Mouse (Mus musculus) embryonic facial prominence, embryonic 15.5 days (tissue): ENCODE results near the gene Slc39a1. TPM values are rescaled to one million over a fixed set of nuclear protein-coding genes. Genes with fewer than 3 reads are reported as not detected.
A peak's percentile ranks its signal among the peaks of the same experiment; 100 is the strongest.

Experiments
- ATAC-seq: fragments of 200-750 bp; cut with Nextera tagmentation; 2 replicates; pipeline ENCODE4 v1.8.0; 2017; ENCODE audit warnings: low read depth, moderate TSS enrichment; ENCODE audit not compliant: insufficient number of reproducible peaks, low FRiP score, low TSS enrichment
- H3K27ac ChIP-seq: fragments of 300-500 bp; sonication (generic); replicated peaks from 2 replicates; pipeline ENCODE4 v1.5.1; 2015; ENCODE audit warnings: mild to moderate bottlenecking, inconsistent platforms
- H3K27me3 ChIP-seq: fragments of 300-500 bp; sonication (generic); 2 replicates; pipeline ENCODE4 v1.6.1; 2015; ENCODE audit warnings: inconsistent platforms
- H3K36me3 ChIP-seq: fragments of 300-500 bp; sonication (generic); 2 replicates; pipeline ENCODE4 v1.6.1; 2015; ENCODE audit warnings: mild to moderate bottlenecking, inconsistent platforms
- H3K4me1 ChIP-seq: fragments of 300-500 bp; sonication (generic); 2 replicates; pipeline ENCODE4 v1.6.1; 2015; ENCODE audit warnings: inconsistent platforms
- H3K4me2 ChIP-seq: fragments of 300-500 bp; sonication (generic); replicated peaks from 2 replicates; pipeline ENCODE4 v1.6.1; 2015; ENCODE audit warnings: mild to moderate bottlenecking, inconsistent platforms
- H3K4me3 ChIP-seq: fragments of 300-500 bp; sonication (generic); replicated peaks from 2 replicates; pipeline ENCODE4 v1.5.1; 2015; ENCODE audit warnings: mild to moderate bottlenecking, inconsistent platforms
- H3K9ac ChIP-seq: fragments of 300-500 bp; sonication (generic); 2 replicates; pipeline ENCODE4 v1.6.1; 2015; ENCODE audit warnings: inconsistent platforms
- H3K9me3 ChIP-seq: fragments of 300-500 bp; sonication (generic); replicated peaks from 2 replicates; pipeline ENCODE4 v1.6.1; 2016; ENCODE audit warnings: inconsistent platforms
- WGBS: fragments of 180-500 bp; shearing (Covaris S2); methylation state at CpG from one replicate; pipeline ENCODE4 v1.1.7; 2015; 5-methylcytosine and 5-hydroxymethylcytosine counted together
- polyA plus RNA-seq: library from polyadenylated mRNA; unstranded; fragments of >200 nt; fragmentation: Nextera tagmentation; extraction: Ambion mirVana; gene quantifications from 2 replicates; pipeline ENCODE4 v1.2.1, GENCODE M21; 2015

The Slc39a1 gene
- polyA plus RNA-seq, 1 experiment from 2014 or later = 107 TPM

GRCm38 (mm10) chr3:90215825-90216380 lies 32.1 kb upstream of the Slc39a1 start:
- H3K27ac ChIP-seq = no peak overlapping the region
- no peaks in the 10 kb centered on the region for H3K27me3 ChIP-seq
- 33% methylated on average over 1 of the region's 1 CpGs for WGBS
- peaks cover 26% of the 10 kb centered on the region for H3K4me1 ChIP-seq
- H3K9ac ChIP-seq = no peak overlapping the region
- H3K9me3 ChIP-seq = no peaks in the 10 kb centered on the region
- H3K36me3 ChIP-seq = peaks cover 12% of the 10 kb centered on the region
- ATAC-seq = no peak
- H3K4me2 ChIP-seq = no peak overlapping the region
- no peak overlapping the region for H3K4me3 ChIP-seq

- H3K27me3 ChIP-seq = no peaks in the 10 kb centered on the region
- H3K4me1 ChIP-seq = peaks cover 11% of the 10 kb centered on the region
- H3K4me3 ChIP-seq = peak overlapping the region; percentile 57
- H3K27ac ChIP-seq = peak overlapping the region; percentile 87
- peaks cover 14% of the 10 kb centered on the region for H3K36me3 ChIP-seq
- H3K9ac ChIP-seq = peak overlapping the region; percentile 44; the same call in 1 of the 2 replicates
- 10% methylated on average over 6 of the region's 6 CpGs for WGBS
- peak overlapping the region; percentile 76 for H3K4me2 ChIP-seq
- no peak for ATAC-seq
- no peaks in the 10 kb centered on the region for H3K9me3 ChIP-seq
Observed at GRCm38 (mm10) chr3:90220088-90220487, 27.9 kb upstream of the Slc39a1 start.

- Histone ChIP-seq H3K4me3 (peak overlapping the region; percentile 57), H3K4me2 (peak overlapping the region; percentile 76), H3K27ac (peak overlapping the region; percentile 87), H3K9ac (peak overlapping the region; percentile 44), H3K9me3 (no peaks in the 10 kb centered on the region), H3K36me3 (peaks cover 19% of the 10 kb centered on the region), H3K27me3 (no peaks in the 10 kb centered on the region), H3K4me1 (peaks cover 11% of the 10 kb centered on the region)
- 1% methylated on average over 20 of the region's 20 CpGs for WGBS
- ATAC-seq = peak; percentile 90
Observed at GRCm38 (mm10) chr3:90220531-90220951, 27.4 kb upstream of the Slc39a1 start.

GRCm38 (mm10) chr3:90221123-90221522 lies 26.8 kb upstream of the Slc39a1 start:
- H3K9ac ChIP-seq = peak overlapping the region; percentile 44
- no peaks in the 10 kb centered on the region for H3K9me3 ChIP-seq
- H3K4me1 ChIP-seq = peaks cover 11% of the 10 kb centered on the region
- peak overlapping the region; percentile 57 for H3K4me3 ChIP-seq
- H3K36me3 ChIP-seq = peaks cover 25% of the 10 kb centered on the region
- WGBS = 15% methylated on average over 5 of the region's 5 CpGs
- no peaks in the 10 kb centered on the region for H3K27me3 ChIP-seq
- H3K4me2 ChIP-seq = peak overlapping the region; percentile 76
- no peak for ATAC-seq
- peak overlapping the region; percentile 87; the same call in 1 of the 2 replicates for H3K27ac ChIP-seq

- Histone ChIP-seq H3K36me3 (peaks cover 25% of the 10 kb centered on the region), H3K27ac (no peak overlapping the region), H3K9me3 (no peaks in the 10 kb centered on the region), H3K4me1 (peaks cover 11% of the 10 kb centered on the region), H3K27me3 (no peaks in the 10 kb centered on the region), H3K4me3 (no peak overlapping the region), H3K4me2 (0 out of 2 replicates have a peak overlapping the region, but pooled peaks have one; percentile 76), H3K9ac (no peak overlapping the region)
- no peak for ATAC-seq
- 92% methylated on average over 4 of the region's 4 CpGs for WGBS
Observed at GRCm38 (mm10) chr3:90222455-90222854, 25.5 kb upstream of the Slc39a1 start.

- ATAC-seq = no peak
- no peak overlapping the region for H3K4me3 ChIP-seq
- H3K4me1 ChIP-seq = peaks cover 11% of the 10 kb centered on the region
- no peaks in the 10 kb centered on the region for H3K9me3 ChIP-seq
- no peak overlapping the region for H3K4me2 ChIP-seq
- peaks cover 25% of the 10 kb centered on the region for H3K36me3 ChIP-seq
- WGBS = 81% methylated on average over 3 of the region's 3 CpGs
- no peak overlapping the region for H3K27ac ChIP-seq
- no peaks in the 10 kb centered on the region for H3K27me3 ChIP-seq
- no peak overlapping the region for H3K9ac ChIP-seq
Observed at GRCm38 (mm10) chr3:90222941-90223340, 25.0 kb upstream of the Slc39a1 start.

- ATAC-seq = no peak
- Histone ChIP-seq H3K9me3 (no peaks in the 10 kb centered on the region), H3K36me3 (peaks cover 25% of the 10 kb centered on the region), H3K4me2 (no peak overlapping the region), H3K4me1 (peaks cover 11% of the 10 kb centered on the region), H3K4me3 (no peak overlapping the region), H3K27ac (no peak overlapping the region), H3K27me3 (no peaks in the 10 kb centered on the region), H3K9ac (no peak overlapping the region)
- 79% methylated on average over 10 of the region's 10 CpGs for WGBS
Observed at GRCm38 (mm10) chr3:90224331-90224730, 23.6 kb upstream of the Slc39a1 start.

GRCm38 (mm10) chr3:90231075-90231474 lies 16.9 kb upstream of the Slc39a1 start:
- H3K9me3 ChIP-seq = no peaks in the 10 kb centered on the region
- no peak for ATAC-seq
- peak overlapping the region; percentile 95 for H3K27ac ChIP-seq
- peaks cover 22% of the 10 kb centered on the region for H3K36me3 ChIP-seq
- H3K4me2 ChIP-seq = peak overlapping the region; percentile 73
- H3K4me3 ChIP-seq = peak overlapping the region; percentile 88
- WGBS = 16% methylated on average over 8 of the region's 8 CpGs
- no peaks in the 10 kb centered on the region for H3K27me3 ChIP-seq
- H3K9ac ChIP-seq = 0 out of 2 replicates have a peak overlapping the region, but pooled peaks have one; percentile 10
- peaks cover 9% of the 10 kb centered on the region for H3K4me1 ChIP-seq

- Histone ChIP-seq H3K4me1 (peaks cover 9% of the 10 kb centered on the region), H3K9ac (peak within 1 kb of the TSS; percentile 85), H3K36me3 (peaks cover 26% of the 10 kb centered on the region), H3K27ac (peak within 1 kb of the TSS; percentile 95), H3K4me2 (peak within 1 kb of the TSS; percentile 73), H3K4me3 (peak within 1 kb of the TSS; percentile 88), H3K27me3 (no peaks in the 10 kb centered on the region), H3K9me3 (no peaks in the 10 kb centered on the region)
- WGBS = under 1% methylated on average over 61 of the region's 61 CpGs
- peak; percentile 94 for ATAC-seq
Observed at GRCm38 (mm10) chr3:90231507-90232333, 16.3 kb upstream of the Slc39a1 start, which contains the start of gene Jtb. Gene Jtb (plus strand): TSS chr3:90231597.

GRCm38 (mm10) chr3:90241251-90241650 lies 6.7 kb upstream of the Slc39a1 start:
- Histone ChIP-seq H3K9me3 (no peaks in the 10 kb centered on the region), H3K4me1 (peaks cover 19% of the 10 kb centered on the region), H3K9ac (no peak overlapping the region), H3K36me3 (peaks cover 3% of the 10 kb centered on the region; the same call in 1 of the 2 replicates), H3K27me3 (no peaks in the 10 kb centered on the region), H3K4me2 (no peak overlapping the region), H3K27ac (no peak overlapping the region), H3K4me3 (no peak overlapping the region)
- WGBS = 89% methylated on average over 2 of the region's 2 CpGs
- ATAC-seq = no peak

GRCm38 (mm10) chr3:90241669-90242358 lies 6.2 kb upstream of the Slc39a1 start:
- no peaks in the 10 kb centered on the region for H3K27me3 ChIP-seq
- no peak for ATAC-seq
- H3K4me2 ChIP-seq = no peak overlapping the region
- no peaks in the 10 kb centered on the region for H3K9me3 ChIP-seq
- H3K4me1 ChIP-seq = peaks cover 23% of the 10 kb centered on the region
- no peak overlapping the region for H3K9ac ChIP-seq
- no peak overlapping the region for H3K27ac ChIP-seq
- 87% methylated on average over 10 of the region's 10 CpGs for WGBS
- no peak overlapping the region for H3K4me3 ChIP-seq
- H3K36me3 ChIP-seq = no peaks in the 10 kb centered on the region
